Mouse (Mus musculus) embryonic facial prominence, embryonic 13.5 days (tissue): ENCODE results near the gene Matk. TPM values are rescaled to one million over a fixed set of nuclear protein-coding genes. Genes with fewer than 3 reads are reported as not detected.

ENCODE experiments used
- ATAC-seq: fragments of 200-750 bp; cut with Nextera tagmentation; 2 replicates; pipeline ENCODE4 v1.8.0; 2017; ENCODE audit warnings: low read depth; ENCODE audit not compliant: insufficient number of reproducible peaks, insufficient read depth, low FRiP score, low TSS enrichment
- H3K27ac ChIP-seq: fragments of 300-500 bp; sonication (generic); 2 replicates; pipeline ENCODE4 v1.5.1; 2015; ENCODE audit warnings: moderate library complexity, mild to moderate bottlenecking, inconsistent platforms
- H3K27me3 ChIP-seq: fragments of 300-500 bp; sonication (generic); 2 replicates; pipeline ENCODE4 v1.6.1; 2015; ENCODE audit warnings: mild to moderate bottlenecking, inconsistent platforms
- H3K36me3 ChIP-seq: fragments of 300-500 bp; sonication (generic); 2 replicates; pipeline ENCODE4 v1.6.1; 2015; ENCODE audit warnings: mild to moderate bottlenecking, inconsistent platforms
- H3K4me1 ChIP-seq: fragments of 300-500 bp; sonication (generic); 2 replicates; pipeline ENCODE4 v1.6.1; 2015; ENCODE audit warnings: inconsistent platforms
- H3K4me2 ChIP-seq: fragments of 300-500 bp; sonication (generic); 2 replicates; pipeline ENCODE4 v1.6.1; 2015; ENCODE audit warnings: moderate library complexity, mild to moderate bottlenecking, inconsistent platforms
- H3K4me3 ChIP-seq: fragments of 300-500 bp; sonication (generic); 2 replicates; pipeline ENCODE4 v1.5.1; 2015; ENCODE audit warnings: mild to moderate bottlenecking, inconsistent platforms
- H3K9ac ChIP-seq: fragments of 300-500 bp; sonication (generic); 2 replicates; pipeline ENCODE4 v1.6.1; 2015; ENCODE audit warnings: mild to moderate bottlenecking, inconsistent platforms
- H3K9me3 ChIP-seq: fragments of 300-500 bp; sonication (generic); 2 replicates; pipeline ENCODE4 v1.6.1; 2016; ENCODE audit warnings: inconsistent platforms
- WGBS: fragments of 180-500 bp; shearing (Covaris S2); methylation state at CpG from one replicate; pipeline ENCODE4 v1.1.7; 2015; ENCODE audit warnings: mixed read lengths; 5-methylcytosine and 5-hydroxymethylcytosine counted together
- polyA plus RNA-seq: library from polyadenylated mRNA; unstranded; fragments of >200 nt; fragmentation: Nextera tagmentation; extraction: Ambion mirVana; gene quantifications from 2 replicates; pipeline ENCODE4 v1.2.1, GENCODE M21; 2015

The Matk gene
- polyA plus RNA-seq, 1 experiment from 2014 or later: 7.4 TPM

GRCm38 (mm10) chr10:81230438-81231332, 22.1 kb upstream of the Matk start, which contains the start of gene Atcay:
Gene Atcay, minus strand, starts transcription at chr10:81230833.
- H3K4me3 ChIP-seq: peak within 1 kb of the TSS; percentile 28
- peaks cover 22% of the 10 kb centered on the region for H3K4me1 ChIP-seq
- no peak for ATAC-seq

GRCm38 (mm10) chr10:81231436-81231835, 21.3 kb upstream of the Matk start:
- Histone ChIP-seq H3K36me3 (no peaks in the 10 kb centered on the region), H3K27ac (no peak overlapping the region), H3K4me2 (no peak overlapping the region), H3K9me3 (no peaks in the 10 kb centered on the region), H3K4me1 (peaks cover 22% of the 10 kb centered on the region), H3K4me3 (no peak overlapping the region), H3K9ac (no peak overlapping the region), H3K27me3 (peaks cover 46% of the 10 kb centered on the region)
- WGBS: 54% methylated on average over 7 of the region's 7 CpGs
- no peak for ATAC-seq

More at GRCm38 (mm10) chr10:81230438-81231332, 22.1 kb upstream of the Matk start, which contains the start of gene Atcay:
- Histone ChIP-seq H3K27me3 (peaks cover 46% of the 10 kb centered on the region), H3K4me2 (peak within 1 kb of the TSS; percentile 52), H3K36me3 (no peaks in the 10 kb centered on the region), H3K9me3 (no peaks in the 10 kb centered on the region), H3K27ac (no peak within 1 kb of the TSS), H3K9ac (peak within 1 kb of the TSS; percentile 54)
- 6% methylated on average over 27 of the region's 27 CpGs for WGBS

GRCm38 (mm10) chr10:81232580-81233225, 20.0 kb upstream of the Matk start, which contains the start of gene Zfr2:
Gene Zfr2, plus strand, starts transcription at chr10:81233155.
- peaks cover 28% of the 10 kb centered on the region for H3K4me1 ChIP-seq
- peak within 1 kb of the TSS; percentile 70 for H3K4me2 ChIP-seq
- no peaks in the 10 kb centered on the region for H3K36me3 ChIP-seq
- peak within 1 kb of the TSS; percentile 22; the same call in 1 of the 2 replicates for H3K27ac ChIP-seq
- 9% methylated on average over 29 of the region's 29 CpGs for WGBS
- peak within 1 kb of the TSS; percentile 78 for H3K9ac ChIP-seq
- H3K4me3 ChIP-seq: peak within 1 kb of the TSS; percentile 70
- ATAC-seq: peak; percentile 79
- peaks cover 51% of the 10 kb centered on the region for H3K27me3 ChIP-seq
- no peaks in the 10 kb centered on the region for H3K9me3 ChIP-seq

GRCm38 (mm10) chr10:81233226-81233585, 19.5 kb upstream of the Matk start:
- no peaks in the 10 kb centered on the region for H3K9me3 ChIP-seq
- peaks cover 56% of the 10 kb centered on the region for H3K27me3 ChIP-seq
- H3K27ac ChIP-seq: peak overlapping the region; percentile 22; the same call in 1 of the 2 replicates
- H3K4me1 ChIP-seq: peaks cover 32% of the 10 kb centered on the region
- no peaks in the 10 kb centered on the region for H3K36me3 ChIP-seq
- ATAC-seq: peak; percentile 62
- H3K4me3 ChIP-seq: peak overlapping the region; percentile 70
- peak overlapping the region; percentile 70 for H3K4me2 ChIP-seq
- WGBS: under 1% methylated on average over 26 of the region's 28 CpGs
- peak overlapping the region; percentile 78 for H3K9ac ChIP-seq

- Histone ChIP-seq H3K9ac (no peak overlapping the region), H3K4me3 (no peak overlapping the region), H3K36me3 (no peaks in the 10 kb centered on the region), H3K4me2 (peak overlapping the region; percentile 70; the same call in 1 of the 2 replicates), H3K9me3 (no peaks in the 10 kb centered on the region), H3K27ac (no peak overlapping the region), H3K27me3 (peaks cover 54% of the 10 kb centered on the region), H3K4me1 (peaks cover 32% of the 10 kb centered on the region)
- no peak for ATAC-seq
- 79% methylated on average over 6 of the region's 6 CpGs for WGBS
Observed at GRCm38 (mm10) chr10:81234206-81234605, 18.5 kb upstream of the Matk start.

- WGBS: 84% methylated on average over 12 of the region's 12 CpGs
- Histone ChIP-seq H3K27me3 (peaks cover 53% of the 10 kb centered on the region), H3K4me1 (peaks cover 29% of the 10 kb centered on the region), H3K4me2 (no peak overlapping the region), H3K36me3 (no peaks in the 10 kb centered on the region), H3K9ac (peak overlapping the region; percentile 16; the same call in 1 of the 2 replicates), H3K9me3 (no peaks in the 10 kb centered on the region), H3K27ac (no peak overlapping the region), H3K4me3 (no peak overlapping the region)
- no peak for ATAC-seq
Observed at GRCm38 (mm10) chr10:81236471-81237268, 16.1 kb upstream of the Matk start.

GRCm38 (mm10) chr10:81238618-81239017, 14.1 kb upstream of the Matk start:
- Histone ChIP-seq H3K4me1 (peaks cover 23% of the 10 kb centered on the region), H3K4me3 (no peak overlapping the region), H3K9me3 (no peaks in the 10 kb centered on the region), H3K9ac (no peak overlapping the region), H3K27me3 (peaks cover 50% of the 10 kb centered on the region), H3K4me2 (no peak overlapping the region), H3K27ac (no peak overlapping the region), H3K36me3 (0 out of 2 replicates have a peak, but pooled peaks cover 3% of the 10 kb centered on the region)
- ATAC-seq: no peak
- WGBS: 77% methylated on average over 2 of the region's 2 CpGs

- Histone ChIP-seq H3K4me2 (no peak overlapping the region), H3K4me1 (peaks cover 25% of the 10 kb centered on the region), H3K9me3 (no peaks in the 10 kb centered on the region), H3K4me3 (no peak overlapping the region), H3K27ac (no peak overlapping the region), H3K27me3 (peaks cover 61% of the 10 kb centered on the region), H3K9ac (no peak overlapping the region), H3K36me3 (0 out of 2 replicates have a peak, but pooled peaks cover 3% of the 10 kb centered on the region)
- 25% methylated on average over 13 of the region's 13 CpGs for WGBS
- no peak for ATAC-seq
Observed at GRCm38 (mm10) chr10:81240876-81241275, 11.9 kb upstream of the Matk start.

- Histone ChIP-seq H3K9me3 (no peaks in the 10 kb centered on the region), H3K4me1 (peaks cover 25% of the 10 kb centered on the region), H3K27ac (no peak overlapping the region), H3K36me3 (0 out of 2 replicates have a peak, but pooled peaks cover 3% of the 10 kb centered on the region), H3K4me3 (no peak overlapping the region), H3K4me2 (no peak overlapping the region), H3K9ac (no peak overlapping the region), H3K27me3 (peaks cover 61% of the 10 kb centered on the region)
- WGBS: 94% methylated on average over 16 of the region's 16 CpGs
- ATAC-seq: no peak
Observed at GRCm38 (mm10) chr10:81242021-81242420, 10.7 kb upstream of the Matk start.

- H3K9ac ChIP-seq: no peak overlapping the region
- H3K27me3 ChIP-seq: peaks cover 44% of the 10 kb centered on the region
- ATAC-seq: no peak
- H3K36me3 ChIP-seq: peaks cover 6% of the 10 kb centered on the region; the same call in 1 of the 2 replicates
- peaks cover 15% of the 10 kb centered on the region for H3K4me1 ChIP-seq
- H3K9me3 ChIP-seq: no peaks in the 10 kb centered on the region
- 70% methylated on average over 4 of the region's 4 CpGs for WGBS
- no peak overlapping the region for H3K27ac ChIP-seq
- no peak overlapping the region for H3K4me3 ChIP-seq
- H3K4me2 ChIP-seq: no peak overlapping the region
Observed at GRCm38 (mm10) chr10:81244146-81244545, 8.6 kb upstream of the Matk start.

- peaks cover 11% of the 10 kb centered on the region for H3K4me1 ChIP-seq
- no peak overlapping the region for H3K4me2 ChIP-seq
- no peaks in the 10 kb centered on the region for H3K9me3 ChIP-seq
- H3K4me3 ChIP-seq: no peak overlapping the region
- peaks cover 39% of the 10 kb centered on the region for H3K27me3 ChIP-seq
- peaks cover 6% of the 10 kb centered on the region; the same call in 1 of the 2 replicates for H3K36me3 ChIP-seq
- ATAC-seq: no peak
- H3K9ac ChIP-seq: no peak overlapping the region
- H3K27ac ChIP-seq: no peak overlapping the region
- 10% methylated on average over 17 of the region's 17 CpGs for WGBS
Observed at GRCm38 (mm10) chr10:81244595-81244994, 8.1 kb upstream of the Matk start.
